Mouse (Mus musculus) ES-E14 (cell line): ENCODE data around the gene Svs6. TPM values are rescaled to one million over a fixed set of nuclear protein-coding genes. Genes with fewer than 3 reads are reported as not detected.
A peak's percentile ranks its signal among the peaks of the same experiment; 100 is the strongest.
"Not testable (repeated sequence)": the region's sequence is repeated elsewhere in the genome, so short reads cannot be mapped to it uniquely, and the experiment has no call there.

ENCODE experiments used
- DNase-seq: peaks from one replicate; pipeline ENCODE4 v3.0.0-alpha.2; 2013; ENCODE audit warnings: low read depth, low spot score
- H3K27ac ChIP-seq: 2 replicates; pipeline ENCODE4 v1.5.1; 2012; ENCODE audit warnings: low read depth, mild to moderate bottlenecking, low read length, moderate library complexity, mixed read lengths; ENCODE audit not compliant: poor library complexity, insufficient read depth, severe bottlenecking
- H3K36me3 ChIP-seq: 2 replicates; pipeline ENCODE4 v1.6.1; 2012; ENCODE audit warnings: mild to moderate bottlenecking, low read length, moderate library complexity, mixed read lengths; ENCODE audit not compliant: control insufficient read depth, poor library complexity, insufficient read depth, severe bottlenecking
- H3K4me1 ChIP-seq, 2 experiments: fragments of 150-350 bp in 1 of 2; sonication (generic) in 1 of 2; 2 replicates each; pipeline ENCODE4 v1.6.1; 2012; ENCODE audit warnings: low read length in 2 of 2, mild to moderate bottlenecking in 1 of 2, mixed read lengths in 1 of 2; ENCODE audit not compliant: control insufficient read depth in 2 of 2, insufficient read depth in 2 of 2, poor library complexity in 1 of 2
- H3K4me3 ChIP-seq, 2 experiments: fragments of 150-350 bp in 1 of 2; sonication (generic) in 1 of 2; 2 replicates each; pipeline ENCODE4 v1.5.1; 2012; ENCODE audit warnings: low read length in 2 of 2, low read depth in 1 of 2, mild to moderate bottlenecking in 1 of 2, mixed read lengths in 1 of 2; ENCODE audit not compliant: insufficient read depth in 1 of 2, poor library complexity in 1 of 2, severe bottlenecking in 1 of 2
- H3K9ac ChIP-seq: 2 replicates; pipeline ENCODE4 v1.6.1; 2012; ENCODE audit warnings: low read depth, mild to moderate bottlenecking, low read length, mixed read lengths; ENCODE audit not compliant: poor library complexity, insufficient read depth, severe bottlenecking
- H3K9me3 ChIP-seq: fragments of 150-350 bp; sonication (generic); 2 replicates; pipeline ENCODE4 v1.6.1; 2012; ENCODE audit warnings: low read depth, mild to moderate bottlenecking, low read length; ENCODE audit not compliant: control insufficient read depth, insufficient read depth
- CHD2 ChIP-seq: IDR thresholded peaks from 2 replicates; pipeline ENCODE4 v1.6.1; 2014; ENCODE audit warnings: mild to moderate bottlenecking, low read depth, low read length, inconsistent platforms
- HCFC1 ChIP-seq: IDR thresholded peaks from 2 replicates; pipeline ENCODE4 v1.6.1; 2012; ENCODE audit warnings: low read length, inconsistent platforms, borderline replicate concordance; ENCODE audit not compliant: insufficient read depth
- MAFK ChIP-seq: IDR thresholded peaks from 2 replicates; pipeline ENCODE4 v1.6.1; 2014; ENCODE audit warnings: mild to moderate bottlenecking, low read depth, low read length, inconsistent platforms; ENCODE audit not compliant: insufficient read depth
- ZC3H11A ChIP-seq: IDR thresholded peaks from 2 replicates; pipeline ENCODE4 v1.6.1; 2012; ENCODE audit warnings: low read depth, mild to moderate bottlenecking, inconsistent platforms, low read length, borderline replicate concordance
- ZNF384 ChIP-seq: IDR thresholded peaks from 2 replicates; pipeline ENCODE4 v1.6.1; 2012; ENCODE audit warnings: low read depth, low read length, inconsistent platforms
- in situ Hi-C, 2 experiments: fragments of 600-800 bp; cut with MboI; formaldehyde crosslinking; loops; one replicate each; pipeline ENCODE4 v1.15.1; 2025; ENCODE audit warnings: low sequenced_read_pairs in 2 of 2, inconsistent platforms in 1 of 2; ENCODE audit not compliant: unreplicated experiment in 2 of 2
- total RNA-seq: library from RNA; depleted of rRNA; stranded (reverse); fragments of 300-350 nt; gene quantifications from 2 replicates; pipeline ENCODE4 v1.2.3, GENCODE M21; 2012

The Svs6 gene
- total RNA-seq, 1 experiment = not detected

DNA sequence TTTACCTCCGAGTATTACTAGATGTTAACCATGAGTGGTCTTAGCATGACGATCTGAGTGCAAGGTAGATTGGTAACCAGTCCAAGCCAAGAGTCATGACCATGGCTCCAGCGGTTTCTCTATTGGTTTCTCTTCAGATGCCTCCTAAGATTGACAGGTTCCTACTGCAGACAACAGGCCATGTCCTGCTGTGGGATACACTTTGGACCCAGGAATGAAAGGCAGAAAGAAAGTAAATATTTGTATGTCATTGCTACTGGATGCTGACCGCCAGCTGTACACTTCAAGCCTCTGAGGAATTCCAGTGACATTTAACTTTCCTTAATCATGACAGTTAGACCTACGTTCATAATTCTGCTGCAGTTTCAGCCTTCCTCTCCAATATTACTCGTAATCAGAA lies 4.4 kb downstream of the Svs6 start:
- Histone ChIP-seq H3K9me3 (no peaks in the 10 kb centered on the region), H3K36me3 (no peaks in the 10 kb centered on the region), H3K4me3 (no peak overlapping the region), H3K9ac (no peak overlapping the region), H3K4me1 (no peaks in the 10 kb centered on the region), H3K27ac (no peak overlapping the region)
- TF ChIP-seq ZNF384 (no peak), MAFK (no peak), HCFC1 (no peak), CHD2 (no peak), ZC3H11A (no peak)
- no peak for DNase-seq
- in situ Hi-C loops = no loop called here

DNA sequence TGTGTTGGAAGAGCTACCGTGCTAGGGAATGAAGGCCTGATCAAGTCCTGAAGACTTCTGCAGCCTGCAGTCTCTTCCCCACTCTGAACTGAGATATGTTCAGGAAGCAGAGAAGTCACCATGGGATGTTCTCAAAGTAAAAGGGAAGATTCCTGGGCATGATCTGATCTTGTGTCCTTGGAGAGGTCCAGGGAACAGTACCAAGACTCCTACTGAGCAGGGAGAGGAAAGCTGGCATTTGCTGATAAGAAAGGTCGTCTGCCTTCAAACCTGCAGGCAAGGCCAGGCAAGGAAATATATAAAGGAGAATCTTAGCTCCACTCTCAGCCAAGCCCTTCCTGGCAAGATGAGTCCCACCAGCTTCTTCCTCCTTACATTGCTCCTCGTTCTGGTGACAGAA lies 15.9 kb downstream of the Svs6 start, which contains the start of gene Svs5:
Gene Svs5, plus strand, starts transcription at position 301 of the 400 bp plus-strand sequence.
- H3K9me3 ChIP-seq, H3K36me3 ChIP-seq, H3K4me1 ChIP-seq, H3K9ac ChIP-seq, H3K4me3 ChIP-seq, H3K27ac ChIP-seq, in situ Hi-C loops, DNase-seq: not testable (repeated sequence)

DNA sequence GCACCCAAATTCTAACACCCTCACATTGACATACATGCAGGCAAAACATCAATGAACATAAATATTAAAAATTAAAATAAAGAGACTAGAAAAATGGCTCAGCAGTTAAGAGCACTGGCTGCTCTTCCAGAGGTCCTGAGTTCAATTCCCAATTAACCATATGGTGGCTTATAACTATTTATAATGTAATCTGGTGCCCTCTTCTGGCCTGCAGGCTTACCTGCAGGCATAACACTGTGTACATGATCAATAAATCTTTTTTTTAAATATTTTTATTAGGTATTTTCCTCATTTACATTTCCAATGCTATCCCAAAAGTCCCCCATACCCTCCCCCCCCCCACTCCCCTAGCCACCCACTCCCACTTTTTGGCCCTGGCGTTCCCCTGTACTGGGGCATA lies 27.2 kb downstream of the Svs6 start:
- in situ Hi-C loops = loop anchor here in 1 of 2 experiments (10.0 kb wide), 1 partner anchor 239 kb away; no protein-coding TSS in a partner anchor
- not testable (repeated sequence) for H3K27ac ChIP-seq, H3K9me3 ChIP-seq, DNase-seq, H3K9ac ChIP-seq, H3K4me3 ChIP-seq, H3K36me3 ChIP-seq, H3K4me1 ChIP-seq

DNA sequence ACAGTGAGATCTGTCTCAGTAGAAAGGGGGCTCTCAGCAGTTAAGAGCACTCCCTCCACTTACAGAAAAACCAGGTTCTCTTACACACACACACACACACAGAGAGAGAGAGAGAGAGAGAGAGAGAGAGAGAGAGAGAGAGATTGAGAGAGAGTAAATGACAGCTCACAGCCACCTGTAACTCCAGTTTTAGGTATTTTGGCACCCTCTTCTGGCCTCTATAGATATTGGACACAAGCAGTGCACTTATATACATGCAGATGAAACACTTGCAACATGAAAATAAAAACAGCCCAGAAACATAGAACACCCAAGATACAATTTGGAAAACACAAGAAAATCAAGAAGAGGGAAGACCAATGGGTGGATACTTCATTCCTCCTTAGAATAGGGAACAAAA lies 31.1 kb downstream of the Svs6 start:
- not testable (repeated sequence) for H3K36me3 ChIP-seq, H3K4me3 ChIP-seq, DNase-seq, H3K4me1 ChIP-seq, H3K9ac ChIP-seq, H3K27ac ChIP-seq, H3K9me3 ChIP-seq
- in situ Hi-C loops = loop anchor here in 1 of 2 experiments (10.0 kb wide), 1 partner anchor 243 kb away; no protein-coding TSS in a partner anchor

DNA sequence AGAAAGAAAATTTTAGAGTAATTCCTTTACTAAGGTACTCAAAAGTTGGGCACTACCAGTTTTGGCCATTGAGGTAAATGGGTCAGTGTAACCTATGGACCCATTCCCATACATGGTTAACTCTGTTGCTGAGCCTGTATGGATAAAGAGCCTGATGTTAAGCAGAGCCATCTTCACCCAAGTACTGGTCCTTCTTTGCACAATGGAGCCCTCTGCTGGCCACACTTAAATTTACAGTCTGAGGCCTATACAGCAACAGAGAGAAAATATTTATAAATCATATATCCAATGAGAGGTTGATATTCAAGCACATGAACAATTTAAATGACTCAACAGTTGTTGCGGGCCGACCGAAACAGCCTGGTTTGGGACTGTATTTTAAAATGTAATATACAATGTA lies 32.4 kb downstream of the Svs6 start:
- no peak overlapping the region for H3K27ac ChIP-seq
- no peaks in the 10 kb centered on the region for H3K9me3 ChIP-seq
- peak; percentile 34 for DNase-seq
- TF ChIP-seq CHD2 (no peak), ZC3H11A (peak; percentile 64), HCFC1 (no peak), ZNF384 (no peak)
- no peak overlapping the region for H3K4me3 ChIP-seq
- in situ Hi-C loops = loop anchor here in 1 of 2 experiments (10.0 kb wide), 1 partner anchor 244 kb away; no protein-coding TSS in a partner anchor
- H3K4me1 ChIP-seq = no peaks in the 10 kb centered on the region
- H3K36me3 ChIP-seq = no peaks in the 10 kb centered on the region
- no peak overlapping the region for H3K9ac ChIP-seq
